Mouse (Mus musculus): Measurements from ENCODE around the gene Xxylt1. TPM values are rescaled to one million over a fixed set of nuclear protein-coding genes. Genes with fewer than 3 reads are reported as not detected.
A peak's percentile ranks its signal among the peaks of the same experiment; 100 is the strongest.

Xxylt1 gene
- polyA plus RNA-seq, 1 experiment from 2014 or later, result 11.7 TPM

DNA sequence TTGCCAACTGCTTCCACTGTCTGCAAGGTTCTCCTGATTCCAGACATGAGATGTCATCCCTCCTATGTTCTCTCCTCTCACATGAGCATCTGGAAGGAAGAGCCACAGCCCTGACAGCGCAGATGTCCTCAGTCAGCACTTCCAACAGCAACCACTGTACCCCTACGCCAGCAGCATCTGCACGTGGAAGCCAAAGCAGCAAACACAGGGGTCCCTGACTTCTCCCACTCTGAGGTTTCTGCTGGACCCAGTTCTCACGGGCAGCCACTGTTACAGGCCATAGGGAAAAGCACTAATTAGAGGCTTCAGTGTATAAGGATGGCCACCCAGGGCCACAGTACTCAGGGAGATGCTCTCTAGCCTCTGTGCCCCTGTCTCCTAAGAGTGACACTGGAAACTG, 98.0 kb downstream of the Xxylt1 start:
- H3K9ac ChIP-seq (ENCODE audit: low read length), result no peak overlapping the region
- H3K9me3 ChIP-seq (ENCODE audit: control insufficient read depth, low read length), result no peaks in the 10 kb centered on the region
- no peaks in the 10 kb centered on the region for H3K36me3 ChIP-seq (ENCODE audit: control insufficient read depth, insufficient read depth, low read length)
- WGBS, result 57% methylated on average over 4 of the region's 4 CpGs
- no peak overlapping the region for H3K4me2 ChIP-seq (ENCODE audit: low read depth, low read length)
- no peak for ATAC-seq (ENCODE audit: low read depth)
- no peaks in the 10 kb centered on the region for H3K27me3 ChIP-seq (ENCODE audit: control insufficient read depth, insufficient read depth, low read depth, low read length)
- H3K4me1 ChIP-seq (replicated peaks; ENCODE audit: control insufficient read depth, insufficient read depth, low read length), result peaks cover 20% of the 10 kb centered on the region
- H3K27ac ChIP-seq (ENCODE audit: low read length), result no peak overlapping the region
- no peak overlapping the region for H3K4me3 ChIP-seq (ENCODE audit: low read length)

DNA sequence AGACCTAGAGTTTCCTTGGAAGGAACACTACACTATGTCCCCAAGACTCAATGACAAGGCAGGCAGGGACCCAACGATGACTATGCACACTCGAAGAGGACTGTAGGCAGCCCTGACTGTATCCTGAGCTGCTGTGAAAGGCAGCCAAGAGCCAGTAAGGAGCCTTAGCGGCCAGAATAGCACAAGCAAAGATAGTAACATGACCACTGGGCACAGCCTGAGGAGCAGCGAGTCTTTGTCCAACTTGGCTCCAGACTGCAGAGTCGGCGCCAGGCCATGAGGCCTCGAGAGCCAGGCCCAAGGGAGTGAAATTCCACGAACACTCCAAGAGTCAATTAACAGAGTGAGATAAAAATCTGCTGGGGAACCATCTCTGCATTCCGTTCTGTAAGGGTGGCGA, 99.9 kb downstream of the Xxylt1 start:
- Histone ChIP-seq H3K4me2 (ENCODE audit: low read depth, low read length) (no peak overlapping the region), H3K27ac (ENCODE audit: low read length) (peak overlapping the region; percentile 68), H3K4me1 (replicated peaks; ENCODE audit: control insufficient read depth, insufficient read depth, low read length) (peaks cover 30% of the 10 kb centered on the region), H3K9ac (ENCODE audit: low read length) (no peak overlapping the region), H3K27me3 (ENCODE audit: control insufficient read depth, insufficient read depth, low read depth, low read length) (no peaks in the 10 kb centered on the region), H3K4me3 (ENCODE audit: low read length) (no peak overlapping the region), H3K9me3 (ENCODE audit: control insufficient read depth, low read length) (no peaks in the 10 kb centered on the region), H3K36me3 (ENCODE audit: control insufficient read depth, insufficient read depth, low read length) (no peaks in the 10 kb centered on the region)
- 43% methylated on average over 10 of the region's 10 CpGs for WGBS
- peak; percentile 37 for ATAC-seq (ENCODE audit: low read depth)

DNA sequence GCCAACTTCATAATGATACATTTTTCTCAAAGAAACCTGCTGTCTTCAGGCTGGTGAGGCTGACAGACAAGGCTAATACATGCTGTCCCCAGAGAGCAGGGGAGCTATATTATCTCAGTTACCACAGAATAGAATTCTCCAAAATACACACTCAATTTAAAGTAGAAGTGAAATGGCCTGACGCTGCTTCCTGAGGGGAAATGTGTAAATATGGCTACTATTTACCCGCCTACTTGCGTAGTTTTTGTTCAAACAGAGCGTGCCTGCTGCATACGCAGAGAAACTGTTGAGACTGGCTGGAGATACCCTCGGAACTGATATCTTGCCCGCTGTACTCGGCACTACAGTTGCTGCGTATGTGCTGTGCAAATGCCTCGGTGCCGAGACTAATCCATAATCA, 101.3 kb downstream of the Xxylt1 start:
- Histone ChIP-seq H3K4me3 (ENCODE audit: low read length) (peak overlapping the region; percentile 0; the same call in 1 of the 2 replicates), H3K36me3 (ENCODE audit: control insufficient read depth, insufficient read depth, low read length) (no peaks in the 10 kb centered on the region), H3K4me1 (replicated peaks; ENCODE audit: control insufficient read depth, insufficient read depth, low read length) (peaks cover 24% of the 10 kb centered on the region), H3K9ac (ENCODE audit: low read length) (no peak overlapping the region), H3K9me3 (ENCODE audit: control insufficient read depth, low read length) (no peaks in the 10 kb centered on the region), H3K27me3 (ENCODE audit: control insufficient read depth, insufficient read depth, low read depth, low read length) (no peaks in the 10 kb centered on the region), H3K27ac (ENCODE audit: low read length) (peak overlapping the region; percentile 78), H3K4me2 (ENCODE audit: low read depth, low read length) (peak overlapping the region; percentile 12)
- WGBS, result 64% methylated on average over 11 of the region's 11 CpGs
- ATAC-seq (ENCODE audit: low read depth), result peak; percentile 13

DNA sequence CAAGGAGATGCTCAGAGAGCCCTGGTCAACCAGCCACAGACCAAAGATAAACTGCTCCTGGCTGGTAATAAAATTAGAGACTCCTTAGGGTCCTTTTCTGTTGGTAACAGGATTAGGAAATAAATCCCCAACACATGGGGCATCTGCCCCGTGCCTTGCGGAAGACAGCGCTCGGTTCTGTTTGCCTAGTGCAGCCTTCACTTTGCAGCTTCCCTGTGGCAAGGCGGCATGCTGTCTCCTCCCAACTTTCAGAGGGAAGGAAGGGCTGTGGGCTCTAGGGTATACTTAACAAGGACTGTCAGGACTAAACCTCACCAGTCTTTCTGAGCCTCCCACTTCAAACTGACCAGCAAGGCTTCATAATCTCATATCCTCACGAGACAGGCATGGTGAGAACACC, 103.5 kb downstream of the Xxylt1 start:
- H3K4me3 ChIP-seq (ENCODE audit: low read length), result no peak overlapping the region
- no peaks in the 10 kb centered on the region for H3K9me3 ChIP-seq (ENCODE audit: control insufficient read depth, low read length)
- 55% methylated on average over 6 of the region's 6 CpGs for WGBS
- no peaks in the 10 kb centered on the region for H3K36me3 ChIP-seq (ENCODE audit: control insufficient read depth, insufficient read depth, low read length)
- no peak overlapping the region for H3K9ac ChIP-seq (ENCODE audit: low read length)
- H3K27me3 ChIP-seq (ENCODE audit: control insufficient read depth, insufficient read depth, low read depth, low read length), result no peaks in the 10 kb centered on the region
- ATAC-seq (ENCODE audit: low read depth), result no peak
- H3K4me2 ChIP-seq (ENCODE audit: low read depth, low read length), result no peak overlapping the region
- H3K27ac ChIP-seq (ENCODE audit: low read length), result no peak overlapping the region
- H3K4me1 ChIP-seq (replicated peaks; ENCODE audit: control insufficient read depth, insufficient read depth, low read length), result peaks cover 33% of the 10 kb centered on the region

DNA sequence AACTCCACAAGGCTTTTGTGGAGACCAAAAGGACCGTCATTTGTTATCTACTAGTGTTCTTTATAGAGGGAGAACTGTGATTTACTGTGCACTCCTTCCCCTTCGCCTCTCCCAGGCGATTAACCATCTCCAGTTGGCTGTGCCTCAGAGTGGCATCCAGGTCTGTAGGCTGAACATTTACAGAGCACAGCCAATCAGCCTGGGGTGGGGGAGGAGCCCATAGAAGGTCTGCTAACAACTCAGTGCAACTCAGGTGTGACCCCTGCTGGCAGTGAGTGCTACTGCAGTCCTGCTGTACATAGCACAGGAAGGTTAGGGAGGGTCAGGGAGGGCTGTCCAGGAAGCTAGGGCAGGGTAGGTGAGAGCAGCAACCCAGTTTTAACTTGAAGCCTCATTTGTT, 104.0 kb downstream of the Xxylt1 start:
- 1% methylated on average over 3 of the region's 3 CpGs for WGBS
- H3K27me3 ChIP-seq (ENCODE audit: control insufficient read depth, insufficient read depth, low read depth, low read length), result no peaks in the 10 kb centered on the region
- peak; percentile 90 for ATAC-seq (ENCODE audit: low read depth)
- H3K9ac ChIP-seq (ENCODE audit: low read length), result no peak overlapping the region
- peaks cover 38% of the 10 kb centered on the region for H3K4me1 ChIP-seq (replicated peaks; ENCODE audit: control insufficient read depth, insufficient read depth, low read length)
- H3K9me3 ChIP-seq (ENCODE audit: control insufficient read depth, low read length), result no peaks in the 10 kb centered on the region
- no peak overlapping the region for H3K4me2 ChIP-seq (ENCODE audit: low read depth, low read length)
- H3K4me3 ChIP-seq (ENCODE audit: low read length), result no peak overlapping the region
- no peak overlapping the region for H3K27ac ChIP-seq (ENCODE audit: low read length)
- no peaks in the 10 kb centered on the region for H3K36me3 ChIP-seq (ENCODE audit: control insufficient read depth, insufficient read depth, low read length)

DNA sequence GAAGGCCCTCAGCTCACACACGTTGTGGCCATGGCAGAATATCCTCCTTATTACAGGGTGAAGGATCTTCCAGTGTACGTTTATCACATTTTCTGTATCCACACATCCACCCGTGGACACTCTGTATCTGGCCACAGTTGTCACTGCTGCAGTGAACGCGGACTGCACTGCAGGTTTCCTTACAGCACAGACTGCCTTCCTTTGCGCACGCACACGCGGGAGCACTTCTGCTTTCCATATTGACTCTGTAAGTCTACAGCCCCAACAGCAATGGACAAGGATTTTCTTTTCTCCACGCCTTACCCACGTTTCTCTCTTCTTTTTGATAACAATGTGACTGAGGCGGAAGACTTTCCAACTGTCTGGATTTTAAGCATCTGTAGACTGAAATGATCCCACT, 106.7 kb downstream of the Xxylt1 start:
- H3K9ac ChIP-seq (ENCODE audit: low read length), result no peak overlapping the region
- no peaks in the 10 kb centered on the region for H3K36me3 ChIP-seq (ENCODE audit: control insufficient read depth, insufficient read depth, low read length)
- no peak overlapping the region for H3K4me2 ChIP-seq (ENCODE audit: low read depth, low read length)
- WGBS, result 70% methylated on average over 12 of the region's 12 CpGs
- H3K4me1 ChIP-seq (replicated peaks; ENCODE audit: control insufficient read depth, insufficient read depth, low read length), result peaks cover 46% of the 10 kb centered on the region
- ATAC-seq (ENCODE audit: low read depth), result no peak
- no peak overlapping the region for H3K4me3 ChIP-seq (ENCODE audit: low read length)
- no peaks in the 10 kb centered on the region for H3K9me3 ChIP-seq (ENCODE audit: control insufficient read depth, low read length)
- no peak overlapping the region for H3K27ac ChIP-seq (ENCODE audit: low read length)
- H3K27me3 ChIP-seq (ENCODE audit: control insufficient read depth, insufficient read depth, low read depth, low read length), result no peaks in the 10 kb centered on the region

DNA sequence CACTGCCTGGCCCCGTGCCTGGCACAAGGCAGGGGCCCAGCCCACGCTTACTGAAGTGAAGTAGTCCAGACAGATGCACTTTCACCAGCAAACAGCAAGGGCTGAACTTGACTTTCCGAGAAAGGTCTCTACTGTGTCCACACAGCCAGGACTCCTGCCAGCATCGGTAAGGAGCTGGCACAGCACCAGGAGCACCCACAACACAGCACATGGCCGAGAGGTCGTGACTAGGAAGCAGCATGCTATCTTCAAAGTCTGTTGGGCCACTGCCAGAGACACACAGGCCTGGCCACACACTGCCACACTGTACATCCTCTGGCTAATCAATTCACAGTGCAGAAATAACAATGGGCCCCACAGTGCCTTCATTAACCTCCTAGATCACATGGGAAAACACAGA, 107.8 kb downstream of the Xxylt1 start:
- Histone ChIP-seq H3K4me1 (replicated peaks; ENCODE audit: control insufficient read depth, insufficient read depth, low read length) (peaks cover 50% of the 10 kb centered on the region), H3K9me3 (ENCODE audit: control insufficient read depth, low read length) (no peaks in the 10 kb centered on the region), H3K9ac (ENCODE audit: low read length) (no peak overlapping the region), H3K4me2 (ENCODE audit: low read depth, low read length) (no peak overlapping the region), H3K27ac (ENCODE audit: low read length) (peak overlapping the region; percentile 41), H3K4me3 (ENCODE audit: low read length) (no peak overlapping the region), H3K27me3 (ENCODE audit: control insufficient read depth, insufficient read depth, low read depth, low read length) (no peaks in the 10 kb centered on the region), H3K36me3 (ENCODE audit: control insufficient read depth, insufficient read depth, low read length) (no peaks in the 10 kb centered on the region)
- ATAC-seq (ENCODE audit: low read depth), result peak; percentile 31
- WGBS, result 11% methylated on average over 6 of the region's 6 CpGs

DNA sequence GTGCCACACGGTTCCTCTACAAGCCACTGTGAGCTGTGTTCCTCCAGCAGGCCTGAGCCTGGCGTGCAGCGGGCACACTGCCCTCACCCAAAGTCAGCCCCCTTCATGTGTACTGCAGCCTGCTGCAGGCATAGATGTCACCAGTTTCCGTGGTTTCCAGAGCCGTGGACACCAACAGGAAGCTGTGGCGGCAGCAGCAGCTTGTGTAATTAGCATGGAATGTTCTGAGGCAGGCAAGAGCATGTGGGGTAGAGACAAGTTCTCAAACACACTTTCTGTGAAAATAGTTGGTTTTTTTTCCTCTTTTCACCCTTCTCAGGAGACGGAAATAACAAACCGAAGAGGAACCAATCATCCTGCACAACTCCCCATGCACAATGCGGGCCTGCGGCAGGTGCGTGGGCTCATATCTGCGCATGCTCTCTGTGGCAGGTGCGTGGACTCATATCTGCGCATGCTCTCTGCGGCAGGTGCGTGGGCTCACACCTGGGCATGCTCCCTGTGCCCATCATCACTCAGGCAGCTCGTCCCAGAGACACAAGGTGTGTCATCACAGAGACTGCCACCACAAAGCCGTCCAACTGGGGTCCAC, 109.2 kb downstream of the Xxylt1 start:
- Histone ChIP-seq H3K4me1 (replicated peaks; ENCODE audit: control insufficient read depth, insufficient read depth, low read length) (peaks cover 51% of the 10 kb centered on the region), H3K9ac (ENCODE audit: low read length) (no peak overlapping the region), H3K4me3 (ENCODE audit: low read length) (no peak overlapping the region), H3K27me3 (ENCODE audit: control insufficient read depth, insufficient read depth, low read depth, low read length) (no peaks in the 10 kb centered on the region), H3K9me3 (ENCODE audit: control insufficient read depth, low read length) (no peaks in the 10 kb centered on the region), H3K36me3 (ENCODE audit: control insufficient read depth, insufficient read depth, low read length) (no peaks in the 10 kb centered on the region), H3K27ac (ENCODE audit: low read length) (0 out of 2 replicates have a peak overlapping the region, but pooled peaks have one; percentile 40), H3K4me2 (ENCODE audit: low read depth, low read length) (no peak overlapping the region)
- WGBS, result 65% methylated on average over 18 of the region's 18 CpGs
- no peak for ATAC-seq (ENCODE audit: low read depth)

DNA sequence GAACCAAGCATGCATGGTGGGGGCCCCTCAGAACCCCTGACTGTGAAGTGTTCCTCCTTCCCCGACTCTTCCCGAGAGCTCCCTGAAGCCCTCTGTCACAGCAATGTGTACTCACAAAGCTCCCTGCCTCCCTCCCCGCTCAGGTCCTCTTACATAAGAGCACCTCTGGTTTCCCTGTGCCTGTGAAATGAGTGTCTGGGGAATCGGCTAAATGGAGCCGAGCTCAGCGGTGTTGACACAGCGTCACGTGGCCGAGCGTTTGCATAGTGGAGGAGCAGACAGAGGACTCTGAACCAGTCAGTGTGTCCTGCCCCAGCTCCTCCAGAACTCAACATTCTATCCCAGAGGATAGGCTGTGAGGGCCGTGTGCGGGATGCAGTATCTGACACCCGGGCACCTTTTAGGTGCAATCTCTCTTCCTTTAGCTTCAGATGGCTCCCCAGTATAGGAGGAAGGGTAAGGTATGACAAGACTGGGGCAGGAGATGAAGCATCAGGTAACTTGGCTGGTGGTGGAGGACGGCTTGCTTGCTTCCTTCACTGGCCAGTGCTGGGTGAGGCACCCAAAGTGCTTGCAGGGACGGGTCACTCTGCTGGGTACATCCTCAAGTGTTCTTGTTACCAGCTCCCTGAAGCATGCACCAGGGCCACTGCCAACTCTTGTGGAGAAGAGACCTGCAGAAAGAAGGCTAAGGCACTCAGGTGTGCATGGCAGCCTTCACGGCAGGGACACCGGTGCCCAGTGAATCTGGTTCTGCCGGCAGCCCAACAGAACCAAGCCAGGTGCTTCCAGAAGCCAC, 111.8 kb downstream of the Xxylt1 start:
- 50% methylated on average over 18 of the region's 18 CpGs for WGBS
- H3K9me3 ChIP-seq (ENCODE audit: control insufficient read depth, low read length), result no peaks in the 10 kb centered on the region
- H3K4me3 ChIP-seq (ENCODE audit: low read length), result no peak overlapping the region
- peak overlapping the region; percentile 73 for H3K27ac ChIP-seq (ENCODE audit: low read length)
- 0 out of 2 replicates have a peak overlapping the region, but pooled peaks have one; percentile 20 for H3K9ac ChIP-seq (ENCODE audit: low read length)
- peaks cover 49% of the 10 kb centered on the region for H3K4me1 ChIP-seq (replicated peaks; ENCODE audit: control insufficient read depth, insufficient read depth, low read length)
- no peaks in the 10 kb centered on the region for H3K36me3 ChIP-seq (ENCODE audit: control insufficient read depth, insufficient read depth, low read length)
- peak; percentile 73 for ATAC-seq (ENCODE audit: low read depth)
- no peak overlapping the region for H3K4me2 ChIP-seq (ENCODE audit: low read depth, low read length)
- H3K27me3 ChIP-seq (ENCODE audit: control insufficient read depth, insufficient read depth, low read depth, low read length), result no peaks in the 10 kb centered on the region
